Mouse (Mus musculus): ENCODE measurements around the gene Thada.

Gene Thada

GRCm38 (mm10) chr17:84152976-84153786, 312.8 kb downstream of the Thada start:
- POLR2A ChIA-PET: interaction anchor here in 1 of 4 experiments (1.3 to 2.0 kb wide), 2 partner anchors 12 to 27 kb away, joined by 3 to 6 read pairs; no protein-coding TSS in a partner anchor
- CTCF ChIA-PET: interaction anchor here in 1 of 4 experiments (1.0 kb wide), 1 partner anchor 33 kb away, joined by 3 read pairs; no protein-coding TSS in a partner anchor

GRCm38 (mm10) chr17:84152206-84152975, 313.6 kb downstream of the Thada start:
- CTCF ChIA-PET: interaction anchor here in 3 of 4 experiments (0.9 to 1.0 kb wide), 3 partner anchors 34 to 249 kb away, joined by 3 read pairs; no protein-coding TSS in a partner anchor
- POLR2A ChIA-PET: interaction anchor here in 3 of 4 experiments (0.6 to 2.0 kb wide), 7 partner anchors 11 to 56 kb away, joined by 3 to 7 read pairs (median 3); partner anchors contain the start of gene Zfp36l2 (in 1 of the 3)

GRCm38 (mm10) chr17:84151306-84151705, 314.7 kb downstream of the Thada start:
- CTCF ChIA-PET: interaction anchor here in 2 of 4 experiments (0.6 to 0.8 kb wide), 3 partner anchors 24 to 163 kb away, joined by 3 to 5 read pairs (median 3); no protein-coding TSS in a partner anchor
- POLR2A ChIA-PET: interaction anchor here in 3 of 4 experiments (0.5 to 2.0 kb wide), 6 partner anchors 12 to 550 kb away, joined by 3 to 6 read pairs (median 3); no protein-coding TSS in a partner anchor

GRCm38 (mm10) chr17:84150291-84150690, 315.7 kb downstream of the Thada start:
- ChIA-PET CTCF (interaction anchor here in 2 of 4 experiments (0.5 to 0.6 kb wide), 2 partner anchors 10 to 75 kb away, joined by 4 read pairs; no protein-coding TSS in a partner anchor), POLR2A (interaction anchor here in 3 of 4 experiments (0.6 to 2.0 kb wide), 7 partner anchors 8 to 693 kb away, joined by 3 to 7 read pairs (median 4); partner anchors contain the start of gene Zfp36l2 (in 1 of the 3))

- ChIA-PET POLR2A (interaction anchor here in 1 of 4 experiments (0.7 to 2.0 kb wide), 4 partner anchors 8 to 38 kb away, joined by 3 to 7 read pairs (median 4); partner anchors contain the start of gene Zfp36l2), CTCF (no interaction called here)
Measured at GRCm38 (mm10) chr17:84149566-84149965, 316.4 kb downstream of the Thada start.

GRCm38 (mm10) chr17:84148499-84149484, 317.2 kb downstream of the Thada start:
- CTCF ChIA-PET: no interaction called here
- POLR2A ChIA-PET: interaction anchor here in 1 of 4 experiments (0.5 to 2.0 kb wide), 5 partner anchors 8 to 203 kb away, joined by 3 to 7 read pairs (median 3); partner anchors contain the start of gene Zfp36l2

- CTCF ChIA-PET: interaction anchor here in 1 of 4 experiments (1.6 kb wide), 1 partner anchor 34 kb away, joined by 3 read pairs; no protein-coding TSS in a partner anchor
- POLR2A ChIA-PET: interaction anchor here in 2 of 4 experiments (0.6 to 0.9 kb wide), 3 partner anchors 13 to 282 kb away, joined by 3 to 5 read pairs (median 3); no protein-coding TSS in a partner anchor
Measured at GRCm38 (mm10) chr17:84147183-84148108, 318.6 kb downstream of the Thada start.

- ChIA-PET CTCF (interaction anchor here in 3 of 4 experiments (0.6 to 1.6 kb wide), 5 partner anchors 33 to 243 kb away, joined by 3 to 6 read pairs (median 3); no protein-coding TSS in a partner anchor), POLR2A (interaction anchor here in 2 of 4 experiments (0.6 to 0.9 kb wide), 4 partner anchors 12 to 281 kb away, joined by 3 to 6 read pairs (median 4); no protein-coding TSS in a partner anchor)
Measured at GRCm38 (mm10) chr17:84146458-84147182, 319.4 kb downstream of the Thada start.

- CTCF ChIA-PET: interaction anchor here in 3 of 4 experiments (0.5 to 1.2 kb wide), 5 partner anchors 32 to 243 kb away, joined by 3 to 6 read pairs (median 3); no protein-coding TSS in a partner anchor
- POLR2A ChIA-PET: interaction anchor here in 1 of 4 experiments (0.7 to 1.0 kb wide), 4 partner anchors 13 to 262 kb away, joined by 3 to 6 read pairs (median 4); no protein-coding TSS in a partner anchor
Measured at GRCm38 (mm10) chr17:84145826-84146287, 320.1 kb downstream of the Thada start.

- POLR2A ChIA-PET: interaction anchor here in 1 of 4 experiments (0.9 to 1.0 kb wide), 2 partner anchors 100 to 263 kb away, joined by 3 read pairs; no protein-coding TSS in a partner anchor
- CTCF ChIA-PET: interaction anchor here in 3 of 4 experiments (0.5 to 1.2 kb wide), 3 partner anchors 32 to 242 kb away, joined by 3 to 6 read pairs (median 3); no protein-coding TSS in a partner anchor
Measured at GRCm38 (mm10) chr17:84144762-84145599, 321.0 kb downstream of the Thada start.

GRCm38 (mm10) chr17:84144130-84144529, 321.9 kb downstream of the Thada start:
- ChIA-PET POLR2A (interaction anchor here in 2 of 4 experiments (1.2 to 1.3 kb wide), 2 partner anchors 10 to 14 kb away, joined by 3 to 4 read pairs; no protein-coding TSS in a partner anchor), CTCF (interaction anchor here in 1 of 4 experiments (0.7 kb wide), 1 partner anchor 10 kb away, joined by 3 read pairs; no protein-coding TSS in a partner anchor)

- CTCF ChIA-PET: interaction anchor here in 2 of 4 experiments (0.6 to 0.7 kb wide), 2 partner anchors 10 to 70 kb away, joined by 3 to 8 read pairs; no protein-coding TSS in a partner anchor
Measured at GRCm38 (mm10) chr17:84143219-84143844, 322.7 kb downstream of the Thada start.

GRCm38 (mm10) chr17:84141691-84142090, 324.3 kb downstream of the Thada start:
- CTCF ChIA-PET: interaction anchor here in 3 of 4 experiments (0.6 to 1.6 kb wide), 5 partner anchors 28 to 566 kb away, joined by 3 to 9 read pairs (median 5); no protein-coding TSS in a partner anchor

More at GRCm38 (mm10) chr17:84143219-84143844, 322.7 kb downstream of the Thada start:
- POLR2A ChIA-PET: interaction anchor here in 3 of 4 experiments (0.6 to 1.3 kb wide), 4 partner anchors 9 to 21 kb away, joined by 3 to 4 read pairs (median 3); no protein-coding TSS in a partner anchor

More at GRCm38 (mm10) chr17:84141691-84142090, 324.3 kb downstream of the Thada start:
- POLR2A ChIA-PET: interaction anchor here in 3 of 4 experiments (0.6 to 1.5 kb wide), 10 partner anchors 8 to 409 kb away, joined by 3 to 9 read pairs (median 4); no protein-coding TSS in a partner anchor
